Mouse (Mus musculus) megakaryocyte, embryonic 14.5 days (primary cell): ENCODE measurements around the gene Prune1.

ENCODE experiments used
- FLI1 ChIP-seq: IDR thresholded peaks from 2 replicates; pipeline ENCODE4 v1.6.1; 2012; ENCODE audit warnings: low read length, inconsistent platforms, mixed read lengths
- GATA1 ChIP-seq: IDR thresholded peaks from 3 replicates; pipeline ENCODE4 v1.6.1; 2012; ENCODE audit warnings: mixed read lengths, low read length, inconsistent platforms, borderline replicate concordance

DNA sequence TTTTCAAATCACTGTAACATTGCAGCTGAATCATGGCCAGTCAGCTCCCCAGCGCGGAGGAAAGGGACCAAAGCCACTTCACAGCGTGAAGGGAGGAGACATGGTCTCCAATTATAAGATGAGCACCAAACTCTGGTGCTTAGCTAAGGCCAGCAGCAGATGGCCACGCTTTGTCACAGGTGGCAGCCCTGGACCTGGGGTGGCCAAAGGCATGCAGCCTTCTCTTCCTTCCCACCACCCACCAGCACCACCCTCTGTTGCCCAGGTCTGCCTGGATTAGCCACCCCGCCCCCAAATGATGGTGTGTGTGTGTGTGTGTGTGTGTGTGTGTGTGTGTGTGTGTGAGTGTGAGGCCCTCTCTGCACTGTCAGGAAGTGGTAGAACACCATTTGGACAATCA lies 8.4 kb downstream of the Prune1 start:
- TF ChIP-seq GATA1 (no peak), FLI1 (no peak)
